Mouse (Mus musculus) heart, embryonic 14.5 days (tissue): Measurements from ENCODE around the gene Kl. TPM values are rescaled to one million over a fixed set of nuclear protein-coding genes. Genes with fewer than 3 reads are reported as not detected.

Experiments used
- ATAC-seq: fragments of 200-750 bp; cut with Nextera tagmentation; 2 replicates; pipeline ENCODE4 v1.8.0; 2017; ENCODE audit warnings: low read depth, moderate TSS enrichment; ENCODE audit not compliant: insufficient number of reproducible peaks, insufficient read depth, low FRiP score
- H3K27ac ChIP-seq, 2 experiments: fragments of 200-500 bp in 1 of 2; fragments of 300-500 bp in 1 of 2; sonication (generic) in 1 of 2; replicated peaks in 1 of 2; 2 replicates each; pipeline ENCODE4 v1.5.1; 2012 to 2014; ENCODE audit warnings: low read depth in 2 of 2, low read length in 2 of 2, control low read depth in 1 of 2, mild to moderate bottlenecking in 1 of 2, mixed read lengths in 1 of 2; ENCODE audit not compliant: control insufficient read depth in 1 of 2, insufficient read depth in 1 of 2
- H3K27me3 ChIP-seq: fragments of 300-500 bp; sonication (generic); 2 replicates; pipeline ENCODE4 v1.6.1; 2014; ENCODE audit warnings: mild to moderate bottlenecking, low read length, control low read depth; ENCODE audit not compliant: control insufficient read depth, insufficient read depth
- H3K36me3 ChIP-seq: fragments of 300-500 bp; sonication (generic); 2 replicates; pipeline ENCODE4 v1.6.1; 2014; ENCODE audit warnings: mild to moderate bottlenecking, control low read depth, low read length, mixed read lengths; ENCODE audit not compliant: control insufficient read depth, insufficient read depth
- H3K4me1 ChIP-seq, 2 experiments: fragments of 200-500 bp in 1 of 2; fragments of 300-500 bp in 1 of 2; sonication (generic) in 1 of 2; 2 replicates each; pipeline ENCODE4 v1.6.1; 2012 to 2014; ENCODE audit warnings: low read length in 2 of 2, control low read depth in 1 of 2, mixed read lengths in 1 of 2; ENCODE audit not compliant: control insufficient read depth in 2 of 2, insufficient read depth in 2 of 2
- H3K4me2 ChIP-seq: fragments of 300-500 bp; sonication (generic); 2 replicates; pipeline ENCODE4 v1.6.1; 2014; ENCODE audit warnings: mild to moderate bottlenecking, low read length
- H3K4me3 ChIP-seq, 2 experiments: fragments of 200-500 bp in 1 of 2; fragments of 300-500 bp in 1 of 2; sonication (generic) in 1 of 2; 2 replicates each; pipeline ENCODE4 v1.5.1; 2012 to 2014; ENCODE audit warnings: low read length in 2 of 2, mild to moderate bottlenecking in 2 of 2, control low read depth in 1 of 2, low read depth in 1 of 2, moderate library complexity in 1 of 2; ENCODE audit not compliant: control insufficient read depth in 1 of 2, insufficient read depth in 1 of 2
- H3K9ac ChIP-seq: fragments of 300-500 bp; sonication (generic); 2 replicates; pipeline ENCODE4 v1.6.1; 2014; ENCODE audit warnings: mild to moderate bottlenecking, low read length
- H3K9me3 ChIP-seq: fragments of 300-500 bp; sonication (generic); 2 replicates; pipeline ENCODE4 v1.6.1; 2016; ENCODE audit warnings: low read length, control low read depth; ENCODE audit not compliant: control insufficient read depth
- WGBS: fragments of 180-500 bp; shearing (Covaris S2); extraction: QIAGEN DNeasy Blood & Tissue Kit; methylation state at CpG from one replicate; pipeline ENCODE4 v1.1.7; 2014; 5-methylcytosine and 5-hydroxymethylcytosine counted together
- polyA plus RNA-seq: library from polyadenylated mRNA; unstranded; fragments of >200 nt; fragmentation: Nextera tagmentation; extraction: Ambion mirVana; gene quantifications from 2 replicates; pipeline ENCODE4 v1.2.1, GENCODE M21; 2014

Kl gene
- polyA plus RNA-seq, 1 experiment from 2014 or later = 1.2 TPM

- Histone ChIP-seq H3K27ac (no peak overlapping the region), H3K4me3 (no peak overlapping the region), H3K27me3 (no peaks in the 10 kb centered on the region), H3K36me3 (no peaks in the 10 kb centered on the region), H3K4me2 (no peak overlapping the region), H3K4me1 (peaks cover 2 to 4% of the 10 kb centered on the region in 2 experiments; a peak in 2 of 4 replicates), H3K9ac (no peak overlapping the region), H3K9me3 (no peaks in the 10 kb centered on the region)
- ATAC-seq = no peak
- 72% methylated on average over 4 of the region's 4 CpGs for WGBS
These were observed 33.1 kb upstream of the Kl start for GRCm38 (mm10) chr5:150919269-150919668.

- Histone ChIP-seq H3K36me3 (no peaks in the 10 kb centered on the region), H3K9ac (no peak overlapping the region), H3K27me3 (no peaks in the 10 kb centered on the region), H3K9me3 (no peaks in the 10 kb centered on the region), H3K4me3 (no peak overlapping the region), H3K4me2 (no peak overlapping the region), H3K27ac (no peak overlapping the region), H3K4me1 (peaks cover 2 to 4% of the 10 kb centered on the region in 2 experiments; a peak in 2 of 4 replicates)
- WGBS = 61% methylated on average over 2 of the region's 2 CpGs
- ATAC-seq = no peak
These were observed 32.4 kb upstream of the Kl start for GRCm38 (mm10) chr5:150919961-150920360.

GRCm38 (mm10) chr5:150929406-150929805 lies 23.0 kb upstream of the Kl start:
- Histone ChIP-seq H3K4me3 (no peak overlapping the region), H3K9me3 (0 out of 2 replicates have a peak, but pooled peaks cover 3% of the 10 kb centered on the region), H3K4me2 (no peak overlapping the region), H3K27me3 (no peaks in the 10 kb centered on the region), H3K27ac (no peak overlapping the region), H3K9ac (no peak overlapping the region), H3K36me3 (no peaks in the 10 kb centered on the region), H3K4me1 (no peaks in the 10 kb centered on the region)
- no peak for ATAC-seq
- WGBS = 74% methylated on average over 2 of the region's 2 CpGs

- 63% methylated on average over 2 of the region's 2 CpGs for WGBS
- H3K36me3 ChIP-seq = no peaks in the 10 kb centered on the region
- no peak overlapping the region for H3K4me2 ChIP-seq
- no peak overlapping the region for H3K4me3 ChIP-seq
- H3K9me3 ChIP-seq = no peaks in the 10 kb centered on the region
- H3K4me1 ChIP-seq = no peaks in the 10 kb centered on the region
- no peaks in the 10 kb centered on the region for H3K27me3 ChIP-seq
- ATAC-seq = no peak
- no peak overlapping the region for H3K27ac ChIP-seq
- H3K9ac ChIP-seq = no peak overlapping the region
These were observed 19.8 kb upstream of the Kl start for GRCm38 (mm10) chr5:150932596-150932995.

GRCm38 (mm10) chr5:150936213-150936612 lies 16.2 kb upstream of the Kl start:
- Histone ChIP-seq H3K27ac (no peak overlapping the region), H3K27me3 (no peaks in the 10 kb centered on the region), H3K4me3 (no peak overlapping the region), H3K9me3 (no peaks in the 10 kb centered on the region), H3K9ac (no peak overlapping the region), H3K36me3 (no peaks in the 10 kb centered on the region), H3K4me2 (no peak overlapping the region), H3K4me1 (no peaks in the 10 kb centered on the region)
- WGBS = 59% methylated on average over 5 of the region's 5 CpGs
- ATAC-seq = no peak

GRCm38 (mm10) chr5:150936807-150937206 lies 15.6 kb upstream of the Kl start:
- ATAC-seq = no peak
- H3K4me2 ChIP-seq = no peak overlapping the region
- no peak overlapping the region for H3K27ac ChIP-seq
- no peaks in the 10 kb centered on the region for H3K9me3 ChIP-seq
- no peak overlapping the region for H3K4me3 ChIP-seq
- no peaks in the 10 kb centered on the region for H3K4me1 ChIP-seq
- H3K9ac ChIP-seq = no peak overlapping the region
- no peaks in the 10 kb centered on the region for H3K27me3 ChIP-seq
- H3K36me3 ChIP-seq = no peaks in the 10 kb centered on the region
- 69% methylated on average over 4 of the region's 4 CpGs for WGBS

GRCm38 (mm10) chr5:150937501-150937900 lies 14.9 kb upstream of the Kl start:
- 73% methylated on average over 2 of the region's 2 CpGs for WGBS
- Histone ChIP-seq H3K36me3 (no peaks in the 10 kb centered on the region), H3K4me2 (no peak overlapping the region), H3K9me3 (no peaks in the 10 kb centered on the region), H3K27ac (no peak overlapping the region), H3K4me3 (no peak overlapping the region), H3K27me3 (no peaks in the 10 kb centered on the region), H3K9ac (no peak overlapping the region), H3K4me1 (no peaks in the 10 kb centered on the region)
- no peak for ATAC-seq

- peaks cover 7% of the 10 kb centered on the region; the same call in 1 of the 2 replicates for H3K9me3 ChIP-seq
- H3K36me3 ChIP-seq = no peaks in the 10 kb centered on the region
- H3K4me1 ChIP-seq = no peaks in the 10 kb centered on the region
- ATAC-seq = no peak
- H3K4me3 ChIP-seq = no peak overlapping the region
- H3K4me2 ChIP-seq = no peak overlapping the region
- no peak overlapping the region for H3K27ac ChIP-seq
- no peaks in the 10 kb centered on the region for H3K27me3 ChIP-seq
- H3K9ac ChIP-seq = no peak overlapping the region
- whole genome bisulfite sequencing = 92% methylated on average over 2 of the region's 2 CpGs
These were observed 6.8 kb upstream of the Kl start for GRCm38 (mm10) chr5:150945576-150945975.
